Mouse (Mus musculus) small intestine, adult 2 months (tissue): ENCODE results near the gene Dgke.

Experiments
- CTCF ChIP-seq: fragments of 200-500 bp; IDR thresholded peaks from 2 replicates; pipeline ENCODE4 v1.5.1; 2012; ENCODE audit warnings: low read depth, mild to moderate bottlenecking, control low read depth, inconsistent platforms, low read length, moderate library complexity, mixed read lengths; ENCODE audit not compliant: insufficient replicate concordance, insufficient read length; ENCODE audit errors: extremely low read depth
- POLR2A ChIP-seq: fragments of 200-500 bp; IDR thresholded peaks from 2 replicates; pipeline ENCODE4 v1.6.1; 2012; ENCODE audit warnings: low read depth, mild to moderate bottlenecking, control low read depth, inconsistent platforms, low read length, moderate library complexity

- peak; percentile 97 for TF ChIP-seq CTCF
- TF ChIP-seq POLR2A: no peak
Observed at GRCm38 (mm10) chr11:89100403-89100802, 33.8 kb upstream of the Dgke start.
